Mouse (Mus musculus): ENCODE measurements at regions not wholly inside any gene's neighbourhood (a gene's known extent, or its start where the extent isn't known, plus 50 kb on each side); places are given as distances from the start of the nearest gene placed in this dataset.

DNA sequence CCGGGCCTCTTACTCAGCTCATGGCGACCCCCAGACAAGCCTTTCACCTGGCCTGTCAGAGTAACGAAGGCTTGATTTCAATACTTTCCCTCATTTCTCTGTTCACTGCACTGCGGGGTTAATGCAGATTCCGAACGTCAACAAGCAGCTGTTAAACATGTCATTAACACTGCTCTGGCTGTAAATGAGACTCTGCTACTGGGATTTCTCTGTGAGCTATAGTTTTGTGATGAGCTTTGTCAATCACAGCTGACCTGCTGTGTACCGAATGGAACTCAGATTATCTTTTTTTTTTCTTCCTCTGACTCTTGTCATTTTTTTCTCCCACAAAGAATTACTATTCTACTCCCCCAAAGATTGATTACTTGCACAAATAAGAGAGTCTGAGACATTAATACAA lies 137.8 kb downstream of the Tmem182 start:
- no peak overlapping the region for H3K4me3 ChIP-seq (replicated peaks; ENCODE audit: low read depth, low read length)
- no peaks in the 10 kb centered on the region for H3K4me1 ChIP-seq (replicated peaks; ENCODE audit: insufficient read depth, low read length)
- ATAC-seq (replicated peaks; ENCODE audit: low FRiP score, low read depth) (no peak), DNase-seq (ENCODE audit: low spot score) (no peak)
- 44% methylated on average over 7 of the region's 7 CpGs for WGBS
- no peak for TF ChIP-seq CTCF (IDR thresholded peaks at IDR 0.05; ENCODE audit: low read depth)
- H3K27ac ChIP-seq, result no peak overlapping the region
- H3K27me3 ChIP-seq (ENCODE audit: insufficient read depth, low read length), result no peaks in the 10 kb centered on the region
- H3K9me3 ChIP-seq (replicated peaks; ENCODE audit: low read length), result no peaks in the 10 kb centered on the region
- no peak overlapping the region for H3K9ac ChIP-seq (ENCODE audit: low read depth, low read length)
- H3K36me3 ChIP-seq (ENCODE audit: insufficient read depth, low read length), result no peaks in the 10 kb centered on the region
- H3K4me2 ChIP-seq (ENCODE audit: low read length), result no peak overlapping the region

DNA sequence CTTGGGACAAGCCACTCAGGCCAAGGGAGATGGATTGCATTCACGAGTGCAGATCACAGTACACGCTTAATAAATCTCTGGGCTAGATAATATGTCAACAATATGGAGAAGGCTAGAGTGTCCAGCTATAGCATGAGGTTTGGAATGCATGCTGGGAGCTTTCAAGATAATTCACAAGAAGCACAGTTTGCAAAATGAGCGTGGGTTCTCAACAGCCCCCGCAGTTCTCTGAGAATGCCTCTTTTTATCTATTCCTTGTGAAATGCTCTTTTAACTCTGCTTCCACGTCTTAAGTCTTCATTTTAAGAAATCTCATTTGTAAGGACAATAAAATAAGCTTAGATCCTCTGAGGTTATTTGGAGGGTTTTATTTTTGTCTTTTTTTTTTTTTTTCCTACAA lies 145.2 kb downstream of the Tmem182 start:
- ATAC-seq (replicated peaks; ENCODE audit: low FRiP score, low read depth), result no peak
- no peak for DNase-seq (ENCODE audit: low spot score)
- H3K4me3 ChIP-seq (replicated peaks; ENCODE audit: low read depth, low read length), result no peak overlapping the region
- no peak for TF ChIP-seq CTCF (IDR thresholded peaks at IDR 0.05; ENCODE audit: low read depth)
- no peaks in the 10 kb centered on the region for H3K36me3 ChIP-seq (ENCODE audit: insufficient read depth, low read length)
- no peaks in the 10 kb centered on the region for H3K27me3 ChIP-seq (ENCODE audit: insufficient read depth, low read length)
- WGBS, result 66% methylated on average over 5 of the region's 5 CpGs
- no peaks in the 10 kb centered on the region for H3K9me3 ChIP-seq (replicated peaks; ENCODE audit: low read length)
- H3K27ac ChIP-seq, result no peak overlapping the region
- H3K4me1 ChIP-seq (replicated peaks; ENCODE audit: insufficient read depth, low read length), result no peaks in the 10 kb centered on the region
- no peak overlapping the region for H3K4me2 ChIP-seq (ENCODE audit: low read length)
- H3K9ac ChIP-seq (ENCODE audit: low read depth, low read length), result no peak overlapping the region

DNA sequence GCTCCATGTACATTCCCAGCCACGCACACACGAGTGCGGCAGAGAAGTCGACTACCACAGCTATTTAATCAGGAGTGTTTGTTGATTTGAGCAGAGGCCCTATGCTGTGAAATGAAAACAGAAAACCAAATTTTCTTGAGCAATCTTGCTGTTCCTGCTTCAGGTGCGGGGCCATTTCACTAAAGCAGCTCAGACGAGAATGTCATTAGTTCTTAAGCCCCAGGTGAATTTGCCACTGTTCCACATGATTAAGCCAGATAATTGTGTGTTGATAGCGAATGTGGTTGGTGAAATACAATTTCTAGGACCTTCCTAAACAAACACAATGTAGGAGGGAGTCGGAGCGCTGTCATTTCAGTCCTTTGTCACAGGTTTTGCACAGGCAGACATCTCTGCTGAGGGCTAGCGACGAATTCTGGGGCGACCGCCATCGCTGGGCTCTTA lies 149.3 kb downstream of the Tmem182 start:
- Histone ChIP-seq H3K27me3 (ENCODE audit: insufficient read depth, low read length) (no peaks in the 10 kb centered on the region), H3K4me3 (replicated peaks; ENCODE audit: low read depth, low read length) (no peak overlapping the region), H3K9ac (ENCODE audit: low read depth, low read length) (no peak overlapping the region), H3K4me1 (replicated peaks; ENCODE audit: insufficient read depth, low read length) (no peaks in the 10 kb centered on the region), H3K9me3 (replicated peaks; ENCODE audit: low read length) (no peaks in the 10 kb centered on the region), H3K4me2 (ENCODE audit: low read length) (no peak overlapping the region; the same call in 1 of the 2 replicates), H3K27ac (no peak overlapping the region), H3K36me3 (ENCODE audit: insufficient read depth, low read length) (no peaks in the 10 kb centered on the region)
- no peak for TF ChIP-seq CTCF (IDR thresholded peaks at IDR 0.05; ENCODE audit: low read depth)
- 62% methylated on average over 14 of the region's 14 CpGs for WGBS
- no peak for DNase-seq (ENCODE audit: low spot score)
- ATAC-seq (replicated peaks; ENCODE audit: low FRiP score, low read depth), result no peak

DNA sequence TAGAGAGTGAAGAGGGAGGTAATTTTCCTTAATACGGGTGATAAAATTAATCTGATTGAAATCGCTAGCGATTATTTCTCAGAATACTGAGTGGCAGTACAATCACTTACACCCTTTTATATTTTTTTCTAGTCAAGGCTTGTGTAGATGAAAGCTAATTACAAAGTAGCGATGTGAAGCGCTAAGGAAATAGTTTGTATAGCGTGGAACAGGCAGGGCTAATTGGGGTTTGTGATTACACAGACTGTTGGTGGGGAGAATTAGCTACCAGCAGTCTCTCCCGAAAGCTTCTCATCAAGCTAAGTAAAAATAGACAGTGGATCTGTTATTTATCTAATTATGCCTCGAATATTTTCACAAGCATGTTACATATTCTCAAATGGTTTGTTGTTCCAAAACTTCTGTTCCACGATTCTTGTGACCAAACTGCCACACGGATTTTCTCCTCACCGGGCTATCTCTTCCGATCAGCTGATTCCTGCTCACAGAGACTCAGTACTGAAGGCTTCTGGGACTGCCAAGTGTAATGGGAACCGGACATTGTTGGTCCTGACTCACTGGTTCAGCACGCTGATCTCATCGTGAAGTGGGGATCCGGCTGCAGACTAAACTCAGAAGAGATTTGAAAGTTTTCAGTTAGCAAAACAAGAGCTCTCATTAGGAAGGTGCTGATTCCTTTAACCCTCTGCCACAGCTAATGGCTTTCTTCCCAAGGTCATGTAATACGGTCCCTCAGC lies 162.5 kb downstream of the Tmem182 start:
- no peak for ATAC-seq (replicated peaks; ENCODE audit: low FRiP score, low read depth)

DNA sequence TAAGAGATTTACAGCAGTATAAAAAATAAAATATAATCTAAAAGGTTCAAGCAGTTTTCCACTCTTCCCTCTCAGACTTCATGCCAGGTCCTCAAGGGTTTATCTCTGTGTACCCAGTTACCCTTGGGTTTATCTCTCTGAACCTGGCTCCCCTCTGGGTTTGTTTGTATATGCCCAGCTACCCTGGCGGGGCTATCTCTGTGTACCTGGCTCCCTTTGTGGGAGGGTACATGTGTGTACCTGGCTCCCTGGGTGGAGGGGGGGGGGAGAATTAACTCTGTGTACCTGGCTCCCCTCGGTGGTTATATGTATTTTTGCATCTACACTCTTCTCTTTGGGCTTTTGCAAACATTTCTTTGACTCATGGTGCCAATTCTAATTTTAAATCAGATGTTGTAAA lies 178.4 kb downstream of the Tmem182 start:
- TF ChIP-seq CTCF (IDR thresholded peaks at IDR 0.05; ENCODE audit: low read depth), result peak; percentile 50
- no peak for DNase-seq (ENCODE audit: low spot score)
- no peaks in the 10 kb centered on the region for H3K36me3 ChIP-seq (ENCODE audit: insufficient read depth, low read length)
- no peaks in the 10 kb centered on the region for H3K27me3 ChIP-seq (ENCODE audit: insufficient read depth, low read length)
- H3K4me2 ChIP-seq (ENCODE audit: low read length), result no peak overlapping the region
- H3K9me3 ChIP-seq (replicated peaks; ENCODE audit: low read length), result no peaks in the 10 kb centered on the region
- no peak for ATAC-seq (replicated peaks; ENCODE audit: low FRiP score, low read depth)
- no peak overlapping the region for H3K4me3 ChIP-seq (replicated peaks; ENCODE audit: low read depth, low read length)
- H3K9ac ChIP-seq (ENCODE audit: low read depth, low read length), result no peak overlapping the region
- no peak overlapping the region for H3K27ac ChIP-seq
- WGBS, result 58% methylated on average over 2 of the region's 2 CpGs
- no peaks in the 10 kb centered on the region for H3K4me1 ChIP-seq (replicated peaks; ENCODE audit: insufficient read depth, low read length)

More for the DNA sequence above, 162.5 kb downstream of the Tmem182 start:
- no peaks in the 10 kb centered on the region for H3K4me1 ChIP-seq (replicated peaks; ENCODE audit: insufficient read depth, low read length)
- no peaks in the 10 kb centered on the region for H3K27me3 ChIP-seq (ENCODE audit: insufficient read depth, low read length)
- H3K9ac ChIP-seq (ENCODE audit: low read depth, low read length), result no peak overlapping the region
- H3K4me3 ChIP-seq (replicated peaks; ENCODE audit: low read depth, low read length), result no peak overlapping the region
- no peak overlapping the region for H3K27ac ChIP-seq
- 59% methylated on average over 17 of the region's 17 CpGs for WGBS
- no peaks in the 10 kb centered on the region for H3K9me3 ChIP-seq (replicated peaks; ENCODE audit: low read length)
- no peaks in the 10 kb centered on the region for H3K36me3 ChIP-seq (ENCODE audit: insufficient read depth, low read length)
- no peak for TF ChIP-seq CTCF (IDR thresholded peaks at IDR 0.05; ENCODE audit: low read depth)
- H3K4me2 ChIP-seq (ENCODE audit: low read length), result no peak overlapping the region
- no peak for DNase-seq (ENCODE audit: low spot score)

DNA sequence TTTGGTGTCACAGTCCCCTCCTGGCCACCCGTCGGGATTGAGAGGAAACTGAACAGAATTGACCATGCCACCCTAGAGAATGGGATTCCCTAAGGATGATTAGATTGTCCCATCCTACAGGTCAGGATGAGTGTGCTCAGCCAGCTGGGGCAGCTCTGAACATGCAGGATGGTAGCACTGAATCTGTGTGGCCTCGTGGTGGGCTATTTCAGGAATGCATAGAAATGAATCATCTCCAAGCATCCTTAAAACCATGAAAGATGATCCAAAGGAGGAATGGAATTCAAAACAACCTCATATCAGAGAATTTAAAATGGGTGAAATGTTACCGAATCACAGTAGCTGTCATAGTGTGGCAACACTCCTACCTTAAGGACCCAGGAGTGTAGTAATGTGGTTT lies 187.9 kb downstream of the Tmem182 start:
- DNase-seq (ENCODE audit: low spot score), result no peak
- Histone ChIP-seq H3K27ac (no peak overlapping the region), H3K4me2 (ENCODE audit: low read length) (no peak overlapping the region), H3K9me3 (replicated peaks; ENCODE audit: low read length) (no peaks in the 10 kb centered on the region), H3K36me3 (ENCODE audit: insufficient read depth, low read length) (no peaks in the 10 kb centered on the region), H3K27me3 (ENCODE audit: insufficient read depth, low read length) (no peaks in the 10 kb centered on the region), H3K4me1 (replicated peaks; ENCODE audit: insufficient read depth, low read length) (no peaks in the 10 kb centered on the region), H3K4me3 (replicated peaks; ENCODE audit: low read depth, low read length) (no peak overlapping the region), H3K9ac (ENCODE audit: low read depth, low read length) (no peak overlapping the region)
- WGBS, result 78% methylated on average over 4 of the region's 4 CpGs
- no peak for TF ChIP-seq CTCF (IDR thresholded peaks at IDR 0.05; ENCODE audit: low read depth)
- no peak for ATAC-seq (replicated peaks; ENCODE audit: low FRiP score, low read depth)

All from kidney, postnatal 0 days (tissue).